Mouse (Mus musculus) olfactory bulb, adult 2 months (tissue): ENCODE data around the gene Theg.

Source experiments
- CTCF ChIP-seq: fragments of 200-500 bp; IDR thresholded peaks from 2 replicates; pipeline ENCODE4 v1.5.1; 2012; ENCODE audit warnings: low read depth, mild to moderate bottlenecking, low read length, moderate library complexity; ENCODE audit not compliant: insufficient read depth
- POLR2A ChIP-seq: fragments of 200-500 bp; IDR thresholded peaks from 2 replicates; pipeline ENCODE4 v1.6.1; 2012; ENCODE audit warnings: mild to moderate bottlenecking, low read depth, low read length, moderate library complexity; ENCODE audit not compliant: insufficient read depth

DNA sequence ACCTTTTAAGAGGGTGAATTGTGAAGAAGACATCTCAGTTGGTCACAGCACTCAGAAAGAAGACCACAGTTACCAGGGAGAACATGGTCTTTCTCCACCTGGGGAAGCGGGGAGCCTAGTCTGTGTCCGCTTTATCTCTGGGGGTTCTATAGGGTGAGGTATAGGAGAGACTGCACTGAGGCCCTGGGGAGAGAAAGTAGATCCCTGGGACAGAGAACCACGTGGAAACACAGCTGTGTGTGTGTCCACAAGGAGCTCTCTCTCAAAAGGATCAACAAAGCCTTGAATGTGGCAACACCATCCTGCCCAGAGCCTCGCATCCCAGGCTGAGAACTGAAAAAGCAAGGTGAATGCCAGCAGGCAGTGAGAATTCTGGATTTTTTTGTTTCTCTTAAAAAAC is 9.8 kb downstream of the Theg start:
- TF ChIP-seq POLR2A: no peak
- TF ChIP-seq CTCF: no peak
